Mouse (Mus musculus): ENCODE data around the gene Cep19.

DNA sequence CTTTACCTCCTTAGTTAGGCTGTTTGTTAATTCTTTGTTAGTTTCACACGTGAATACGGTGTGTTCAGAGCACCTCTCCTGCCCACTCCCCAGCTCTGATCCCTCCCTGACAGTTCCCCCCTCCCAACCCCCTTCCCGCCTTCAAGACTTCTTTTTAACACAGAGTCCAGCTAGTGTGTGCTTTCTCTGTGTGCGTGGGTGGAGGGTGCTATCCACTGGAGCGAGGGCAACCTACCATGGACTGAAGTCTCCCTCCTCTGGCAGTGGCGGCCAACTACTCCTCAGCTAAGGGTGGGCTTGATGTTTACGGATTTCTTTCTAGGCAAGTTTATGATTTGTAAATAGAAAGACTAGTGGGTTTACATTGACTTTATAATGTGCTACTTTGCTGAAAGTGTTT, 8.6 kb downstream of the Cep19 start:
- TF ChIP-seq POLR2A (IDR thresholded peaks at IDR 0.05; ENCODE audit: borderline replicate concordance, extremely low read depth, low read depth, low read length) (no peak), CTCF (IDR thresholded peaks at IDR 0.05; ENCODE audit: insufficient read depth, low read length) (peak; percentile 33; the same call in 1 of the 2 replicates)
